Mouse (Mus musculus): ENCODE measurements around the gene Nudt16l1. TPM values are rescaled to one million over a fixed set of nuclear protein-coding genes. Genes with fewer than 3 reads are reported as not detected.

Nudt16l1 gene
- polyA plus RNA-seq, 1 experiment: 37.8 TPM

DNA sequence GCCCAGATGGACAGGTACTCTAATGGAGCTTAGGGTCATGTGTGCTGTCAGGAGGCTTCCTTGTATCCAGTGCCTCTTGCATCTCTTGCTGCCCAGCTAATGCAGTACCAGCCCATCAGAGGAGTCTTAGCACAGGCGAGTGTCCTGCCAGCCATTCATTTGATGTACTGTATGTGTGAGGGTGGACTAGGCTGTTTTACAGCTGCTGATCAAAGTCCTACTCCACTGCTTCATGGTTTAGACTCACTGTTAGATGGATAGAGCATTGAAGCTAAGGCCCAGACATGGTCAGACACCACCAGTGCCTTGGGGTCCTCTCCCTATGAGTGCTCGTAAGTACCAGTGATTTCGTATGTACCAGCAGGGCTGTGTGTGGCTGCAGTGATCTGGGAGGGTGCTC is 33.7 kb upstream of the Nudt16l1 start:
- no peaks in the 10 kb centered on the region for H3K27me3 ChIP-seq (ENCODE audit: control insufficient read depth, insufficient read depth, low read length, poor library complexity, severe bottlenecking)
- no peak for TF ChIP-seq POLR2A (IDR thresholded peaks at IDR 0.05; ENCODE audit: insufficient read depth, low read length)
- no peak for TF ChIP-seq CTCF (IDR thresholded peaks at IDR 0.05; ENCODE audit: low read depth, low read length)
- TF ChIP-seq EP300 (IDR thresholded peaks at IDR 0.05; ENCODE audit: insufficient read depth, low read depth, low read length): no peak
- peaks cover 2% of the 10 kb centered on the region for H3K4me1 ChIP-seq (ENCODE audit: control insufficient read depth, insufficient read depth, low read length)
- H3K36me3 ChIP-seq (ENCODE audit: control insufficient read depth, insufficient read depth, low read length, poor library complexity, severe bottlenecking): no peaks in the 10 kb centered on the region
- no peak overlapping the region for H3K27ac ChIP-seq (ENCODE audit: insufficient read depth, low read length)
- H3K9me3 ChIP-seq (replicated peaks; ENCODE audit: control insufficient read depth, insufficient read depth, low read length, poor library complexity, severe bottlenecking): no peaks in the 10 kb centered on the region
- H3K4me3 ChIP-seq (ENCODE audit: low read depth, low read length): no peak overlapping the region
- H3K9ac ChIP-seq (ENCODE audit: low read depth, poor library complexity, severe bottlenecking): no peak overlapping the region

GRCm38 (mm10) chr16:4905591-4905990 is 33.0 kb upstream of the Nudt16l1 start:
- H3K9me3 ChIP-seq (replicated peaks; ENCODE audit: control insufficient read depth, insufficient read depth, low read length, poor library complexity, severe bottlenecking): no peaks in the 10 kb centered on the region
- H3K27me3 ChIP-seq (ENCODE audit: control insufficient read depth, insufficient read depth, low read length, poor library complexity, severe bottlenecking): no peaks in the 10 kb centered on the region
- no peak overlapping the region for H3K4me3 ChIP-seq (ENCODE audit: low read depth, low read length)
- peaks cover 2% of the 10 kb centered on the region for H3K4me1 ChIP-seq (ENCODE audit: control insufficient read depth, insufficient read depth, low read length)
- no peaks in the 10 kb centered on the region for H3K36me3 ChIP-seq (ENCODE audit: control insufficient read depth, insufficient read depth, low read length, poor library complexity, severe bottlenecking)
- TF ChIP-seq CTCF (IDR thresholded peaks at IDR 0.05; ENCODE audit: low read depth, low read length): no peak
- TF ChIP-seq POLR2A (IDR thresholded peaks at IDR 0.05; ENCODE audit: insufficient read depth, low read length): no peak
- no peak overlapping the region for H3K9ac ChIP-seq (ENCODE audit: low read depth, poor library complexity, severe bottlenecking)
- no peak overlapping the region for H3K27ac ChIP-seq (ENCODE audit: insufficient read depth, low read length)

- Histone ChIP-seq H3K4me1 (ENCODE audit: control insufficient read depth, insufficient read depth, low read length) (peaks cover 2% of the 10 kb centered on the region), H3K9ac (ENCODE audit: low read depth, poor library complexity, severe bottlenecking) (no peak overlapping the region), H3K27ac (ENCODE audit: insufficient read depth, low read length) (no peak overlapping the region), H3K36me3 (ENCODE audit: control insufficient read depth, insufficient read depth, low read length, poor library complexity, severe bottlenecking) (no peaks in the 10 kb centered on the region), H3K27me3 (ENCODE audit: control insufficient read depth, insufficient read depth, low read length, poor library complexity, severe bottlenecking) (no peaks in the 10 kb centered on the region), H3K9me3 (replicated peaks; ENCODE audit: control insufficient read depth, insufficient read depth, low read length, poor library complexity, severe bottlenecking) (no peaks in the 10 kb centered on the region), H3K4me3 (ENCODE audit: low read depth, low read length) (no peak overlapping the region)
- TF ChIP-seq EP300 (IDR thresholded peaks at IDR 0.05; ENCODE audit: insufficient read depth, low read depth, low read length): no peak
- no peak for TF ChIP-seq CTCF (IDR thresholded peaks at IDR 0.05; ENCODE audit: low read depth, low read length)
- TF ChIP-seq POLR2A (IDR thresholded peaks at IDR 0.05; ENCODE audit: insufficient read depth, low read length): no peak
These were observed 32.0 kb upstream of the Nudt16l1 start for GRCm38 (mm10) chr16:4906559-4906958.

- peaks cover 2% of the 10 kb centered on the region for H3K4me1 ChIP-seq (ENCODE audit: control insufficient read depth, insufficient read depth, low read length)
- TF ChIP-seq EP300 (IDR thresholded peaks at IDR 0.05; ENCODE audit: insufficient read depth, low read depth, low read length): no peak
- no peak for TF ChIP-seq POLR2A (IDR thresholded peaks at IDR 0.05; ENCODE audit: insufficient read depth, low read length)
- TF ChIP-seq CTCF (IDR thresholded peaks at IDR 0.05; ENCODE audit: low read depth, low read length): no peak
- H3K4me3 ChIP-seq (ENCODE audit: low read depth, low read length): no peak overlapping the region
- H3K9ac ChIP-seq (ENCODE audit: low read depth, poor library complexity, severe bottlenecking): no peak overlapping the region
- H3K36me3 ChIP-seq (ENCODE audit: control insufficient read depth, insufficient read depth, low read length, poor library complexity, severe bottlenecking): no peaks in the 10 kb centered on the region
- no peaks in the 10 kb centered on the region for H3K9me3 ChIP-seq (replicated peaks; ENCODE audit: control insufficient read depth, insufficient read depth, low read length, poor library complexity, severe bottlenecking)
- H3K27ac ChIP-seq (ENCODE audit: insufficient read depth, low read length): no peak overlapping the region
- no peaks in the 10 kb centered on the region for H3K27me3 ChIP-seq (ENCODE audit: control insufficient read depth, insufficient read depth, low read length, poor library complexity, severe bottlenecking)
These were observed 31.2 kb upstream of the Nudt16l1 start for GRCm38 (mm10) chr16:4907386-4907785.

DNA sequence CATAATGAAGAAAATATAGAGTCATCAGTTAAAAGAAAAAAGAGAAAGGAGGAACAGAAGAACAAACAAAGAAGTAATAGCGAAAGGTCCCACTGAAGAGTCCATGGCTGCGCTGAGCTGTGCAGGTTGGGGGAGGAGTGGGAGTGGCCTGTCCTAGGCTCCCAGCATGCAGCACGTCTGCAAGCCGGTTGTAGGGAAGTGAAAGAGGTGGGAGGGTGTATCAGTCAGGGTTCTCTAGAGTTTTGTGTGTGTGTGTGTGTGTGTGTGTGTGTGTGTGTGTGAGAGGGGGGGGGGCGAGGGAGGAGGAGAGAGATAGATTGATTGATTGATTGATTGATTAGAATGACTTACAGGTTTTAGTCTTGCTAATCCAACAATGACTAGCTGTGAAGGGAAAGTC is 30.6 kb upstream of the Nudt16l1 start:
- TF ChIP-seq POLR2A (IDR thresholded peaks at IDR 0.05; ENCODE audit: insufficient read depth, low read length) (no peak), EP300 (IDR thresholded peaks at IDR 0.05; ENCODE audit: insufficient read depth, low read depth, low read length) (no peak), CTCF (IDR thresholded peaks at IDR 0.05; ENCODE audit: low read depth, low read length) (no peak)
- H3K9ac ChIP-seq (ENCODE audit: low read depth, poor library complexity, severe bottlenecking): no peak overlapping the region
- H3K27ac ChIP-seq (ENCODE audit: insufficient read depth, low read length): no peak overlapping the region

DNA sequence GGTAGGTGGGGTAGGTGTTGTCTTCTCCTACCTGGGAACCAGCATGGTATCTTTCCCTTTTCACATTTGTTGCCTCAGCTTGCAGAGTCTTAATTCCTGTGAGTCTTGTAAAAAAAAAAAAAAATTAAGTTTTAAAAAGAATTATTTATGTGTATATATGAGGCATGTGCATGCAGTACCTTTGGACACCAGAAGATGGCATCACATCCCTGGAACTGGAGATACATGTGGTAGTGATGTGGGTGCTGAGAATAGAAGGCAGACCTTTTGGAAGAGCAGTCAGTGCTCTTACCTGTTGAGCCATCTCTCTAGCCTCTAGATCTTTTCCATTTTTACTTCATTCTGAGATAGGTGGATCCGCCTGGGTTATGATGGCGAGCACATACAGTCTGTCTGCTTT is 28.8 kb upstream of the Nudt16l1 start:
- Histone ChIP-seq H3K9me3 (replicated peaks; ENCODE audit: control insufficient read depth, insufficient read depth, low read length, poor library complexity, severe bottlenecking) (no peaks in the 10 kb centered on the region), H3K27me3 (ENCODE audit: control insufficient read depth, insufficient read depth, low read length, poor library complexity, severe bottlenecking) (no peaks in the 10 kb centered on the region), H3K9ac (ENCODE audit: low read depth, poor library complexity, severe bottlenecking) (no peak overlapping the region), H3K36me3 (ENCODE audit: control insufficient read depth, insufficient read depth, low read length, poor library complexity, severe bottlenecking) (no peaks in the 10 kb centered on the region), H3K4me1 (ENCODE audit: control insufficient read depth, insufficient read depth, low read length) (peaks cover 2% of the 10 kb centered on the region), H3K27ac (ENCODE audit: insufficient read depth, low read length) (no peak overlapping the region), H3K4me3 (ENCODE audit: low read depth, low read length) (no peak overlapping the region)
- TF ChIP-seq EP300 (IDR thresholded peaks at IDR 0.05; ENCODE audit: insufficient read depth, low read depth, low read length) (no peak), POLR2A (IDR thresholded peaks at IDR 0.05; ENCODE audit: insufficient read depth, low read length) (no peak), CTCF (IDR thresholded peaks at IDR 0.05; ENCODE audit: low read depth, low read length) (no peak)

More for the DNA sequence above, 30.6 kb upstream of the Nudt16l1 start:
- H3K4me1 ChIP-seq (ENCODE audit: control insufficient read depth, insufficient read depth, low read length): peaks cover 2% of the 10 kb centered on the region
- no peaks in the 10 kb centered on the region for H3K36me3 ChIP-seq (ENCODE audit: control insufficient read depth, insufficient read depth, low read length, poor library complexity, severe bottlenecking)
- no peaks in the 10 kb centered on the region for H3K27me3 ChIP-seq (ENCODE audit: control insufficient read depth, insufficient read depth, low read length, poor library complexity, severe bottlenecking)
- no peaks in the 10 kb centered on the region for H3K9me3 ChIP-seq (replicated peaks; ENCODE audit: control insufficient read depth, insufficient read depth, low read length, poor library complexity, severe bottlenecking)
- no peak overlapping the region for H3K4me3 ChIP-seq (ENCODE audit: low read depth, low read length)

Data from ES-Bruce4 (cell line).